Mouse (Mus musculus) cerebral cortex, adult 2 months (tissue): ENCODE data around the gene Bcl11a.

Experiments used
- WGBS: fragments of 180-500 bp; shearing (Covaris S2); methylation state at CpG from one replicate; pipeline ENCODE4 v1.1.7; 2018; 5-methylcytosine and 5-hydroxymethylcytosine counted together

Gene Bcl11a

DNA sequence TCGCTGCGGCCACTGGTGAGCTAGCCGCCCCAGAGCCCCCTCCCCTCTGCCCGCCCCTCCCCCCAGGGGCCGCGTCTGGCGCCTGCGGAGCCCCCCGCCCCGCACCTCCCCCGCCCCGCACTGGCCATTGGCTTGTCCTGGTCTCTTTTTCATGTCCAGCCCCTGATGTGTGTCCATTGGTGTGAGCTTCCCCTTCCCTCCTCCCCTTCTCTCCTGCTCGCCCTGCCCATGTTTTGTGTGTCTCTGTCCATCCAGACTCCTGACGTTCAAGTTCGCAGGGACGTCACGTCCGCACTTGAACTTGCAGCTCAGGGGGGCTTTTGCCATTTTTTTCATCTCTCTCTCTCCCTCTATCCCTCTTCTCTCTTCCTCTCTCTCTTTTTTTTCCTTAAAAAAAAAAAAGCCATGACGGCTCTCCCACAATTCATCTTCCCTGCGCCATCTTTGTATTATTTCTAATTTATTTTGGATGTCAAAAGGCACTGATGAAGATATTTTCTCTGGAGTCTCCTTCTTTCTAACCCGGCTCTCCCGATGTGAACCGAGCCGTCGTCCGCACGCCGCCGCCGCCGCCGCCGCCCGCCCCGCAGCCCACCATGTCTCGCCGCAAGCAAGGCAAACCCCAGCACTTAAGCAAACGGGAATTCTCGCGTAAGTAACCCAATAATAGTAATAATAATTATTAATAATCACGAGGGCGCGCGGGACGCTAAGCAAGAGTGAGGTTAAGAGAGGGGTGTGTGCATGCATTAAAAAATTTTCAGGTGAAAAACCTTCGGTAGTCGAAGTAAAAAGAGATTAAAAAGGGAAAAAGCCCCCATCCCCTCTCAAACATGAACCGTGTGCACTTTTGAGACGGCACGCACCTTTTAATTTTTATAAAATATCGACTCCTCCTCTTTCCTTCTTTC lies at the start of gene Bcl11a:
TSS of gene Bcl11a (plus strand) at position 262 of the 911 bp plus-strand sequence.
- WGBS: under 1% methylated on average over 39 of the region's 51 CpGs

DNA sequence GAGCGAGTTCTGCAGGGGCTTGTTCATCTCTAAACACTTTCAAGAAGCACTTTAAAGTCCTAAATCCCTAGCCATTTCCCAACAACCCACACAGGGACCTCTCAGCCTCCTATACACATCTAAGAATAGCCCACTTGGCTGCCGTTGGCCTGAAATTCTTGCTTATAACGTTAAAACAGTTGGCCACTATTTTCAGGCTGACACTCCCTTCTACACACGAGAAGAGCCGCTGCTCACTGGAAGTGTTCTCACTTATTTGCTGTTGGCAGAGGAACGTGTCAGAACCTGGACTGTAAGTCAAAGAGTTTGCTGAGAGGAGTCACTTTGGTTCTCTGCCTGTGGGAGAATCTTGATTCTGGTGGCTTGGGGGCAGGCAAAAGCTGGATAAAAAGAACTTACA lies 33.8 kb upstream of the Bcl11a start:
- 33% methylated on average over 6 of the region's 6 CpGs for WGBS

GRCm38 (mm10) chr11:24049226-24050031 lies 28.4 kb upstream of the Bcl11a start:
- WGBS: 5% methylated on average over 28 of the region's 28 CpGs

- 74% methylated on average over 11 of the region's 11 CpGs for WGBS
These were observed 27.7 kb upstream of the Bcl11a start for GRCm38 (mm10) chr11:24050032-24050757.

- 76% methylated on average over 6 of the region's 6 CpGs for WGBS
These were observed 25.0 kb upstream of the Bcl11a start for GRCm38 (mm10) chr11:24052882-24053281.

GRCm38 (mm10) chr11:24059137-24059536 lies 18.7 kb upstream of the Bcl11a start:
- 21% methylated on average over 1 of the region's 1 CpGs for WGBS

- 29% methylated on average over 5 of the region's 5 CpGs for WGBS
These were observed 17.4 kb upstream of the Bcl11a start for GRCm38 (mm10) chr11:24060428-24060827.

DNA sequence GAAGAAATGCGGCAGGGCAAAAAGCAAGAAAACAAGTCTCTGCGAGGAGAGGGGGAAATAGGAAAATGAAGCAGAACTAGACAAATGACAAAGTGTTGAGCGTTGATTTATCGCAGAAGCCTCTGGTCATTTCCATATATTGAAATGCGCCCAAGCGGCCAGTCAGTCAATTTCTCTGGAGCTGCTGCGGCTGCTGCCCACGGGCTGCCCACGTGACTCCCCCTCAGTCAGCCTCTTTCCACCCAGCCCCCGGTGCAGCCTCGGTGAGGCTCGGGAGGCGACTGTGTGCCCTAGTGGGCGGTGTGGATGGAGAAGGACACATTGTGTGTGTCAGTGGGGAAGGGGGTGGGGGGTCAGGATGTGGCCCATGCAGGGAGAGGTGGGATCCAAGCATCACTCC lies 16.0 kb upstream of the Bcl11a start:
- WGBS: under 1% methylated on average over 14 of the region's 14 CpGs

GRCm38 (mm10) chr11:24062495-24063096 lies 15.3 kb upstream of the Bcl11a start:
- WGBS: 41% methylated on average over 9 of the region's 9 CpGs

GRCm38 (mm10) chr11:24064221-24064620 lies 13.6 kb upstream of the Bcl11a start:
- 54% methylated on average over 6 of the region's 6 CpGs for WGBS

GRCm38 (mm10) chr11:24065313-24065712 lies 12.5 kb upstream of the Bcl11a start:
- 30% methylated on average over 4 of the region's 4 CpGs for WGBS

DNA sequence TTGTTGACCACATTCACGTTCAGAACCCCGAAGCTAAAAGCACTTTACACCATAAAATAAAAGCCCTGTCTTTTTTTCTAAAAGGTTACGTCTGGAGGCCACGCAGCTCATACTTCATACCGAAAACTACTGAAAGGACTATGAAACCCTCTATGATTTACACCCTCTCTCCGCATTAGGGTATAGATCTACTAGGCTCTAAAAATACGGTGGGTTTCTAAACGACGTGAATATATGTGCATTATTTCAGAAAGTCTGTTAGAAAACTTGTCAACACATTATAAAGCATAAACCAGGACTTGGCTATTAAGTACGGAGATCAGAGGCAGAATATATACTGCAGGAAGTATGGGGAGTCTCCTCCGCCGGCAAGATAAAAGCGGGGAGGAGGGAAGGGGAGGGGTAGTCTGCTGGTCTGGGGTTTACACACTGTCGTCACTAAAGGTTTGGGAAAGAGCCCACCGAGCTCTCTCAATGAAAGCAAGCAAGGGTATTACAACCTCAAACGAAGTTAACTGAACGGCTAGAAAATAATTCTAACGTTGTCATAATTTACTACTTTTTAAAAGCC lies 3.8 kb upstream of the Bcl11a start:
- WGBS: 6% methylated on average over 18 of the region's 18 CpGs

DNA sequence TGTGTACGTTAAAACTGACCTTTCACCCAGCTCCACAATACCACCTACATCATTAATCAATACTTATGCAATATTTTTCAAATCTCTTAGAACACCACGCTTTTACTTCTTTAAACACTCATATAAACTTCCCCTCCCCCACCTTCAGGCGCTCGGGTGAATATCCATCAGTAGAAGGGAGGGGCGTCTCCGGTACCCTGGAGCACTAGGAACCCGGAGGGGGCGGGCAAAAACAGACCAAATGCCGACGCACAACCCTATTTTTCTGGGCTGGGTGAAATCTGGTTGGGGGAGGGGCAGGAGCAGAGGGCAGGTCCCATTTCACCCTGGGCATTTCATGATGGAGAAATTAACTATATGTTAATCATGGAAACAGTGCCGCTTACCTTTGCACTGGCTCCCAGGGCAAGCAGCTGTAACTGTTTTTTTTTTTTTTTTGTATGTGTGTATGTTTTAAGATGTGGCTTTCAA lies 3.2 kb upstream of the Bcl11a start, which contains the start of gene A830031A19Rik:
TSS of gene A830031A19Rik (minus strand) at position 421 of the 471 bp plus-strand sequence.
- WGBS: 2% methylated on average over 11 of the region's 11 CpGs

GRCm38 (mm10) chr11:24075486-24076126 lies 2.2 kb upstream of the Bcl11a start:
- WGBS: 1% methylated on average over 17 of the region's 17 CpGs

DNA sequence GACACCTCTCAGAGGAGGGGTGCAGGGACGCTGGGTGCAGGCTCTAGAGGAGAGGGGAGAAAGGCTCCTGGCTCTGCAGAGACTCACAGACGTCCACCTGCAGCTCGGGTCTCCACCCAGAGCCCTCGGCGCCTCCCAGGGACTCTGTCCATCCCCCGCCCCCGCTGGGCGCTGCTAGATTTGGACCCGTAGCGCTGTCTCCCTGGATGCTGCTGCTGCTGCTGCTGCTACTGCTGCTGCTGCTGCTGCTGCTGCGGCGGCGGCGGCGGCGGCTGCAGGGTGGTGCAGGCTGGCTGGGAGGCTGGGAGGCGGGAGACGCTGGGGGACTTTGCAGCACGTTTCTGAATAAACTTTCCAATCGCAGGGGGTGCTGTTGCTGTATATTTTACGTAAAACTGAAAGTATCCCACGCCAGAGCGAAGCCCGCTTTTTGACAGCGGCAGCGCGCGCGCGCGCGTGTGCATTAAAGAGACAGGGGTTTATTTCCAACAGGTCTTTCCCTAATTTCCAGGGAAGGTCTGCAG lies 1.7 kb upstream of the Bcl11a start:
- WGBS: under 1% methylated on average over 32 of the region's 32 CpGs

GRCm38 (mm10) chr11:24076821-24077730 lies 780 bp upstream of the Bcl11a start:
- WGBS: 1% methylated on average over 59 of the region's 59 CpGs

DNA sequence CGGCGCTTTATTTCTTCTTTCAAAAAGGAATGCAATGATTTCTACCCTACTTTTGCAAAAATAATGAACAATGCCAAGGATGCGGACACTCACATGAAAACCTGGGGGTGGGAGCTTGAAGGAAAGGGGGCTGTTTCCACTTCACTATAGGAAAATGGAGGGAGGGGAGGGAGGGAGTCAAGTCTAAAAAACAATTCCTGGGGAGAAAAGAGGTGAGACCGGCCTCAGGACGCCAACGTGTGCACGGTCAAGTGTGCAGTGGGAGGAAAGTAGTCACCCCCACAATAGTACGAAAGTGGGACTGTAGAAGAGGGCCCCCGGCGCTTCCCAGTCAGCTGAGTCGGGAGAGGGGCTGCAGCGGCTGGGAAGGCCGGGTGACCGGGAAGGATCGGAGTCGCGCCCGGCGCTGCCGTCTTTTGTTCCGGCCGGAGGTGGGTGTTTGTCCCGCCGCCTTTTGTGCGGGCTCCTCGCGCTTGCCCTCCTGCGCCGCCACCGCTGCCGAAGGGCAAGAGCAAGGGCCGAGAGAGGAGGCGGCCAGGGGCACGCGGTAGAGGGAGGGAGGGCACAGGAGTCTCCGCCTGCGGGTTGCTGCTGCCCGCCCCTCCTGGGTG lies 955 bp downstream of the Bcl11a start:
- WGBS: under 1% methylated on average over 38 of the region's 38 CpGs
